Mouse (Mus musculus): ENCODE measurements around the gene Cabp1.
A peak's percentile ranks its signal among the peaks of the same experiment; 100 is the strongest.

Gene Cabp1

DNA sequence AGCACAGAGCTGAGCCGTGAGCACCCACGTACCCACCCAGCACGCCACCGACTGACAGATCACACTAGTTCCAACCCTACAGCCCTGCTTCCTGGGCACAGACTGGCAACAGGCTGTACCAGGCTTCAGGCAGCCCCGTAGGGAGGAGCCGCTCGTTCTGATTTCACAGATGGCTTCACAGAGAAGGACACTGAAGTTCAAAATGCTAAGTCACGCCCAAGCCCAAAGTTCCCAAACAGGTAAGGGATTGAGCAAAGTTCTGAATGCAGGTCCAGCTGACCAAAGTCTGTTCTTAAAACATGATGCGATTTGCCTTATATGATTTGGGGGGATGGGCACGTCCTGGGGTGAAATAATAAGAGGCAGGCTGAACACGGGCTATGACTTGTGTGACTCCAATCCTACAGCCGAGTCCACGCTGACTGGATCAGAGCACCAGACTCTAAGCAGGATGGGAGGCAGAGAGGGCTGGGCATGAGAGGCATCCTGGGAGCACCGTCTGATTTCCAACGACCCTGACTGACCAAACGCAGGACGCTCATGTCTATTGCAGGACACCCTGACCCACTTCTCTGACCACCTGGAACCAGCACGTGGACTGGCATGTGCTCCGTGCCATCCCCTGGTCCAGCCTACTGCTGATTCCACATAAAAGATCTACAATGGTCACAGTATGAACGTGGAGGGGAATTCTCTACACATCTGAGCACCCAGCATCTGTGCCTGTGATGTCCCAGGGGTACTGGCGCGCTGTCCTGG is 66.6 kb downstream of the Cabp1 start:
- no peak for DNase-seq (ENCODE audit: inconsistent ontology term)

DNA sequence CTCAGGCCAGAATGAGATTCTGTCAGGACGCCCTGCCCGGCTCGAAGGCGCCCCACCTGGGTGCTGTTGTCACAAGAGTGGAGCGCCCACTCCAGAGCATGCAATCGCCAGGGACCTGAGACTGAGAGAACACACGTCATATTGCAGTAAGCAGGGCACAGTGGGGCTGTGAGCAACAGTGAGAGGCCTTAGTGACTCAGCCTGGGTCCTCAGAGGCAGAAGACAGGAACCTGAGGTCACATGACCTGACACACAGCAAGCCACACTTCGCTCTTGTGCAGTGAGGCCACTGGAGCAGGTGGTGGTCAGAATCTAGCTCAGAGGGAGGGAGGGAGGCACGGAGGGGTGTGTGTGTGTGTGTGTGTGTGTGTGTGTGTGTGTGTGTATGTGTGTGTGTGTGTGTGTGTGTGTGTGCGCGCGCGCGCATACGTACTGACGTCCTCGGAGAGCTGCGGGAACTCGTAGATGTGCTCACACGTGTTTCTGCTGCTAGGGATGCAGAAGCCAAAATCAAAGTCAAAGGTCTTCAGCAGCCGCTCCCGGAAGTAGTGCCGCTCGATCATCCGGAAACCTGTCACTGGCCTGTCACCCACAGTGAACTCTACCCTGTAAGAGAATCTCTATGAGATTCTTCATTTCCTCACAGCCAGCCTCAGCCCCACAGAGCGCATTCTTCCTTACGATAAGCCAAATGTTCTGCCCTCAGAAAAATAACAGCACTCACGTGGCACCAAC is 67.4 kb downstream of the Cabp1 start:
- no peak for DNase-seq (ENCODE audit: inconsistent ontology term)

DNA sequence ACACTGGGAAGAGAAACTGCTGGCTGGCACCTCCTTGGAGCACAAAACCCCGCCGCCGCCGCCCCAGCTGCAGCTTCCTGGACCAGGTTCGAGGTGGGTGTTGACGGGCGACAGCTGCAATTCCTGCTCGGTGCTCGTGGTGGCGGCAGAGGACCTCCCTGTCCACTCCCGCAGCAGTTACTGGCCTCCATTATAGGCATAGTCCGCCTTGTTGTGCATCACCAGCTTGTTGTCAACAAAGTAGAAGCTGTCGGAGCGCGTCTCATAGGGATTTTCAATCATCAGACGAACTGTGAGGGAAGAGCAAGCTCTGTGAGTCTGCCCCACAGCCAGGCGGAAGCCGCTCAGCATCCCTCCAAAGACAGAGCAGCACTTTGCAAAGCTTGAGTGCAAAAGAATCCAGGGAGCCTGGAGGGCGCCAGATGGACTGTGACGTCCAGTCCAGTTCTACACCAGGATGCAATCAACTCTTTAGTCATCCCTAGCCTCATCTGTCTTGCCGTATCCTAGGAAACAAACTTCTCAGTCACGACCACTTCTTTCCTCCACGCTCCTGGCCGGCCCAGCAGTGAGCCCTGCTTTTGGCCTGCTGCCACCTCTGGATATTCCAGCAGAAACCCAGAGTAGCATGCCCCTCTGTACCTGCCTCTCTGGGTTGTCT is 68.8 kb downstream of the Cabp1 start:
- DNase-seq (ENCODE audit: inconsistent ontology term), result peak; percentile 81

DNA sequence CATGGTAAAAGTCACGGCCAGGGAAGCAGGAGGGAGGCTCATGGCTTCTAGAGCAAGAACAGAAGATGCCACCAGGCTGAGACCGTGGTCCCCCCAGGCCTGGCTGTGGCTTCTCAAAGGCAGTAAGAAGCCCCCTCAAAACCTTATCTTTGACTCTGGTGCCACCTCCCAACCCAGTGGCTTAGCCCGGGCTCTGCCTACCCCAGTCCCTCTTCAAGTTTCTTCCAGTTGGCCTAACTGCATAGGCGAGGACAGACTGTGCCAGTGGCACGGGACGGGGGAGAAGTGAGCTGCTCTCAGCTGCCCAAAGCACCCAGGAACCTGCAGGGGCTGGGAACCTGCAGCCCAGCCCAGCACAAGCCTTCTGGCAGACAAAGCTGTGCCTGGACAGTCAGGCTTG is 69.5 kb downstream of the Cabp1 start:
- DNase-seq (ENCODE audit: inconsistent ontology term), result no peak

DNA sequence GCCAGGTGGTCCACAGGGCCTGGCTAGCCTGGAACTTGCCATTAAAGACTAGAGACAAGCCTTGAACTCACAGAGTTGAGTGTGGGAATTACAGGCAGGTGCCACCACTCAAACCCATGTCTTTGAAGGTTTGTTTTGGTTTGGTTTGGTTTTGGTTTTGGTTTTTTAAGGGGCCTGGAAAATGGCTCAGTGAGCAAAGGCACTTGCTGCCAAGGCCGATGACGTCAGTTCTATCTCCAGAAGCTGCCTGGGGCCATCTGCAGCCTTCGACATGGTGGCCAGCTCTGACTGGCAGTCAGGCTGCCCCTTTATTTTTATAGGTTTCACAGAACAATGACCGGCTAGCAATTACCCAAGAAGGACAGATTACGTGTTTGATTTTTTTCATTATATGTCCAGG is 73.2 kb downstream of the Cabp1 start:
- DNase-seq (ENCODE audit: inconsistent ontology term), result peak; percentile 49

DNA sequence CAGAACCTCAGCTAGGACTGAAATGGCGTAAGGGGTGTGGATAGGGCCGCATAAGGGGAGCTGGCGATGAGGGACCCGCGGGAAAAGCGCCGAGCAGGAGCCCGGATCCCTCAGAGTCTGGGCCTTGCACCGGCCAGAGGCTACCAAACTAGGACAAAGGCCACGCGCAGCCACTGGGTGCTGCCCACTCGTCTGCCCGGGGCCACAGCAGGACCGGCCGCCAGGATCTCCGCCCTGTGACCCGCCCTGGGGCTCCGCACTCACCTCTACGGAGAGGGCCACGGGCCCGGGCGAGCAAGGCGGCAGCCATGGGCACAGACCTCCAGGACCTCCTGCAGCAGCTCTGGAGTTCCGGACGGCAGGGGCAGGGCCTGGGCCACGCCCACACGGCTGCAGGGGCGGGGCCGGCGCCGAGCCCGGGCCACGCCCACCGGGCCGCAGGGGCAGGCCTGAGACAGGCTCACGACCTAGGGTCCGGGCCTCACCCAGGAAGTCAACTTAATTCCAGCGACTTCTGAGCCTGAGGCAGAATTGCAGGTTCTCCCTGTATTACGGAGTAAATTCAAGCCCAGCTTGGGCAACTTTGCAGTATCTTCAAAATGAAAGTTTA is 75.1 kb downstream of the Cabp1 start, which contains the start of gene Acads:
Gene Acads, minus strand, starts transcription at position 386 of the 610 bp plus-strand sequence.
- DNase-seq (ENCODE audit: inconsistent ontology term), result peak; percentile 87

Data from Muller cell, postnatal 12 days (primary cell).